Mouse (Mus musculus) T-helper 2 cell (primary cell): ENCODE data around the gene Cpm.

ENCODE experiments used
- in situ Hi-C: fragments of 300-600 bp; cut with MboI, MseI; formaldehyde crosslinking; loops from one replicate; pipeline ENCODE4 v1.15.1; 2025; ENCODE audit warnings: high pct_unique_total_duplicates

The Cpm gene

GRCm38 (mm10) chr10:117619041-117619861 is 10.0 kb upstream of the Cpm start:
- in situ Hi-C loops: no loop called here

GRCm38 (mm10) chr10:117619862-117620179 is 9.5 kb upstream of the Cpm start:
- in situ Hi-C loops: no loop called here

- in situ Hi-C loops: no loop called here
These were observed 8.8 kb upstream of the Cpm start for GRCm38 (mm10) chr10:117620530-117620929.

- in situ Hi-C loops: no loop called here
These were observed 8.3 kb upstream of the Cpm start for GRCm38 (mm10) chr10:117620934-117621501.

- in situ Hi-C loops: no loop called here
These were observed 7.4 kb upstream of the Cpm start for GRCm38 (mm10) chr10:117621616-117622533.

- in situ Hi-C loops: no loop called here
These were observed 5.9 kb upstream of the Cpm start for GRCm38 (mm10) chr10:117623358-117623757.

GRCm38 (mm10) chr10:117624222-117624621 is 5.1 kb upstream of the Cpm start:
- in situ Hi-C loops: no loop called here

GRCm38 (mm10) chr10:117624655-117625497 is 4.4 kb upstream of the Cpm start:
- in situ Hi-C loops: no loop called here

GRCm38 (mm10) chr10:117625500-117626296 is 3.6 kb upstream of the Cpm start:
- in situ Hi-C loops: no loop called here

- in situ Hi-C loops: no loop called here
These were observed 3.0 kb upstream of the Cpm start for GRCm38 (mm10) chr10:117626297-117626613.

GRCm38 (mm10) chr10:117626840-117627615 is 2.3 kb upstream of the Cpm start:
- in situ Hi-C loops: no loop called here

GRCm38 (mm10) chr10:117627616-117627930 is 1.7 kb upstream of the Cpm start:
- in situ Hi-C loops: no loop called here

GRCm38 (mm10) chr10:117627949-117628348 is 1.4 kb upstream of the Cpm start:
- in situ Hi-C loops: no loop called here

- in situ Hi-C loops: no loop called here
These were observed 734 bp upstream of the Cpm start for GRCm38 (mm10) chr10:117628363-117629168.

- in situ Hi-C loops: no loop called here
These were observed 876 bp downstream of the Cpm start for GRCm38 (mm10) chr10:117630176-117630575.

GRCm38 (mm10) chr10:117630810-117631209 is 1.5 kb downstream of the Cpm start:
- in situ Hi-C loops: no loop called here

- in situ Hi-C loops: no loop called here
These were observed 2.4 kb downstream of the Cpm start for GRCm38 (mm10) chr10:117631562-117632259.

- in situ Hi-C loops: no loop called here
These were observed 3.1 kb downstream of the Cpm start for GRCm38 (mm10) chr10:117632394-117632793.
